Mouse (Mus musculus) CH12.LX (cell line): ENCODE results near the gene Etnk2.

Source experiments
- CHD2 ChIP-seq: IDR thresholded peaks from 2 replicates; pipeline ENCODE4 v1.6.1; 2011; ENCODE audit warnings: low read length, improper control_type of control experiment
- CTCF ChIP-seq, 2 experiments: IDR thresholded peaks in 1 of 2; conservative IDR thresholded peaks in 1 of 2; 2 replicates each; pipeline ENCODE4 v1.5.1; 2011 to 2012; ENCODE audit warnings: low read depth in 2 of 2, low read length in 2 of 2, improper control_type of control experiment in 1 of 2, inconsistent platforms in 1 of 2, mild to moderate bottlenecking in 1 of 2, moderate library complexity in 1 of 2
- E2F4 ChIP-seq: IDR thresholded peaks from 2 replicates; pipeline ENCODE4 v1.6.1; 2011; ENCODE audit warnings: low read depth, low read length, improper control_type of control experiment; ENCODE audit not compliant: insufficient replicate concordance
- EP300 ChIP-seq: IDR thresholded peaks from 2 replicates; pipeline ENCODE4 v1.6.1; 2011; ENCODE audit warnings: low read length, improper control_type of control experiment
- GABPA ChIP-seq: IDR thresholded peaks from 2 replicates; pipeline ENCODE4 v1.6.1; 2012; ENCODE audit warnings: low read depth, low read length, improper control_type of control experiment, inconsistent platforms; ENCODE audit not compliant: insufficient replicate concordance
- JUN ChIP-seq: IDR thresholded peaks from 2 replicates; pipeline ENCODE4 v1.6.1; 2011; ENCODE audit warnings: low read depth, mild to moderate bottlenecking, low read length, improper control_type of control experiment, moderate library complexity; ENCODE audit not compliant: insufficient read depth
- MAX ChIP-seq: IDR thresholded peaks from 2 replicates; pipeline ENCODE4 v1.6.1; 2011; ENCODE audit warnings: low read length, improper control_type of control experiment
- POLR2A ChIP-seq: IDR thresholded peaks from 2 replicates; pipeline ENCODE4 v1.6.1; 2011; ENCODE audit warnings: low read depth, mild to moderate bottlenecking, improper control_type of control experiment, low read length
- SMC3 ChIP-seq: IDR thresholded peaks from 2 replicates; pipeline ENCODE4 v1.6.1; 2011; ENCODE audit warnings: low read depth, low read length, improper control_type of control experiment
- TCF12 ChIP-seq: IDR thresholded peaks from 2 replicates; pipeline ENCODE4 v1.6.1; 2014; ENCODE audit warnings: low read depth, mild to moderate bottlenecking, inconsistent platforms, low read length, improper control_type of control experiment
- ZNF384 ChIP-seq: IDR thresholded peaks from 2 replicates; pipeline ENCODE4 v1.6.1; 2012; ENCODE audit warnings: low read depth, low read length, improper control_type of control experiment, inconsistent platforms

DNA sequence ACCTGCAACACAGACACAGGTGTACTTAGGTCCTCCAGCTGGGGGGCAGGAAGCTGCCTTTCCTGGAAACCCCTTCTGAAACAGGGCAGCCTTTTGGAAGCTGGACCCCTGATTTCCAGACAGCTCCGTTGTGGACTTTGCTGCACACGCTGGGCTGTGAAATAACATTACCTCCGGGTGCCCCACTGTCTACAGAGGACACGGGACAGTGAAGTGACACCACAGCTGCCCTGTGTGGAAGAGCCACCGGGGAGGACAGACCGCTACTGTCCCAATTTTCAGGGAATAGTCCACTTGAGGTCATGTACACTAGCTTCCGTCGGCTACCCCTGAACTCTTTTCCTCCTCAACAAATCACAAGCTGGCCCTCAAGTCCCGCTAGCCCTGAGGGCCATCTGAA, 44.9 kb downstream of the Etnk2 start:
- TF ChIP-seq MAX (no peak), EP300 (no peak), E2F4 (no peak), CTCF (conservative IDR thresholded peaks at IDR 0.05 in 1 of 2, IDR thresholded peaks at IDR 0.05 in 1 of 2; ENCODE audit: low read depth in 2 of 2, low read length in 2 of 2) (no peak), JUN (no peak), GABPA (no peak), SMC3 (no peak), POLR2A (no peak), CHD2 (no peak), TCF12 (no peak), ZNF384 (no peak)
